Mouse (Mus musculus): ENCODE measurements at regions not wholly inside any gene's neighbourhood (a gene's known extent, or its start where the extent isn't known, plus 50 kb on each side); places are given as distances from the start of the nearest gene placed in this dataset.

DNA sequence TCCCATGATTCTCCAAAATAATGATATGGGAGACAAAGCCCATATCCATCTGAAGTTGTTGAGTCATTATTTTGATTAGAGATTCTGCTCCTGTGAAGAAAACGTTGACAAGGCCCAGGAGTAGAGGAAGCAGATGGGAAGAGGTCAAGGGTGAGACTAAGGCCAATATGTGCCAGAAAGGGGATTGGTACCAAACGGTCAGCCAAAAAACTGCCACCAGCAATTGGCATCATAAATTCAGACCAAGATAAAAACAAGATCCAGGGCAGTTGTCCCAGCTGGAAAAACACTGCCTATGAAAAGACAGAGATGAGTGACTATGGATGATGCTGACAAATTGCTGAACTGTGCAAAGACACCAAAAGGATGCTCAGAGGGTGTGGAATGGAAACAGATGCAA is 411.0 kb upstream of the Tusc1 start:
- H3K4me3 ChIP-seq (ENCODE audit: low read depth, low read length) = no peak overlapping the region
- no peak for TF ChIP-seq TAL1 (conservative IDR thresholded peaks at IDR 0.05; ENCODE audit: low read depth, low read length)
- no peak for TF ChIP-seq CTCF (IDR thresholded peaks at IDR 0.05; ENCODE audit: low read depth, low read length)
- no peak for TF ChIP-seq GATA2 (IDR thresholded peaks at IDR 0.05; ENCODE audit: borderline replicate concordance, low read depth, low read length)
- no peak for TF ChIP-seq GATA1 (IDR thresholded peaks at IDR 0.05; ENCODE audit: borderline replicate concordance, low read length)
- TF ChIP-seq POLR2AphosphoS5 (IDR thresholded peaks at IDR 0.05; ENCODE audit: insufficient replicate concordance, low read depth, low read length) = no peak
- no peaks in the 10 kb centered on the region for H3K9me3 ChIP-seq (replicated peaks)
- DNase-seq (ENCODE audit: low spot score) = no peak
- no peaks in the 10 kb centered on the region for H3K4me1 ChIP-seq (ENCODE audit: insufficient read depth, low read depth, low read length)
- no peaks in the 10 kb centered on the region for H3K36me3 ChIP-seq (replicated peaks)
- ATAC-seq (ENCODE audit: extremely low read depth, insufficient number of reproducible peaks, low FRiP score, poor library complexity, severe bottlenecking) = no peak
- H3K27me3 ChIP-seq (ENCODE audit: insufficient read depth, low read length) = no peaks in the 10 kb centered on the region

DNA sequence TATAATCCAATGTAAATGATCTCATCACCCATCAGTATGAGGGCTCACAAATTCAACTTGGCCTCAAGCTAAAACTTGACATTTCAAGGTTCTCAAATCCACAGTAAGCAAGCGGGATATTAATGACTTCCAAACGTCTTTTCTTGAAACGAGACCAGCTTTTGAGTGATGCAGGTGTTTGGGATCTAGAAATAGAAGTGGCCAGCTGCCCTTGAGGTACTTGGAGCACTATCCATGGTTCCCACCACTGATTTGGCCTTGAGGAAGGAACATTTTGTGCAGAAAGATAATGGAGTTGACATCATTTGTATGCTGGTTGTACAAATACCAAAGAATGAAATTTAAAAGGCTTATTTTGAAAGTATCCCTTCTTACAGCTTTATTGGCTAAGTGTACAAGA is 378.4 kb upstream of the Tusc1 start:
- DNase-seq (ENCODE audit: low spot score) (no peak), ATAC-seq (ENCODE audit: extremely low read depth, insufficient number of reproducible peaks, low FRiP score, poor library complexity, severe bottlenecking) (no peak)
- H3K4me3 ChIP-seq (ENCODE audit: low read depth, low read length) = no peak overlapping the region
- no peaks in the 10 kb centered on the region; the same call in 1 of the 2 replicates for H3K4me1 ChIP-seq (ENCODE audit: insufficient read depth, low read depth, low read length)
- no peaks in the 10 kb centered on the region for H3K27me3 ChIP-seq (ENCODE audit: insufficient read depth, low read length)
- H3K9me3 ChIP-seq (replicated peaks) = no peaks in the 10 kb centered on the region
- no peak for TF ChIP-seq TAL1 (conservative IDR thresholded peaks at IDR 0.05; ENCODE audit: low read depth, low read length)
- TF ChIP-seq POLR2AphosphoS5 (IDR thresholded peaks at IDR 0.05; ENCODE audit: insufficient replicate concordance, low read depth, low read length) = no peak
- no peak for TF ChIP-seq CTCF (IDR thresholded peaks at IDR 0.05; ENCODE audit: low read depth, low read length)
- TF ChIP-seq GATA2 (IDR thresholded peaks at IDR 0.05; ENCODE audit: borderline replicate concordance, low read depth, low read length) = no peak
- TF ChIP-seq GATA1 (IDR thresholded peaks at IDR 0.05; ENCODE audit: borderline replicate concordance, low read length) = no peak
- H3K36me3 ChIP-seq (replicated peaks) = no peaks in the 10 kb centered on the region

GRCm38 (mm10) chr4:93676403-93677039 is 341.2 kb upstream of the Tusc1 start:
- no peaks in the 10 kb centered on the region for H3K9me3 ChIP-seq (replicated peaks)
- H3K4me3 ChIP-seq (ENCODE audit: low read depth, low read length) = no peak overlapping the region
- no peaks in the 10 kb centered on the region for H3K27me3 ChIP-seq (ENCODE audit: insufficient read depth, low read length)
- no peak for TF ChIP-seq POLR2AphosphoS5 (IDR thresholded peaks at IDR 0.05; ENCODE audit: insufficient replicate concordance, low read depth, low read length)
- no peak for TF ChIP-seq CTCF (IDR thresholded peaks at IDR 0.05; ENCODE audit: low read depth, low read length)
- no peak for TF ChIP-seq TAL1 (conservative IDR thresholded peaks at IDR 0.05; ENCODE audit: low read depth, low read length)
- TF ChIP-seq GATA1 (IDR thresholded peaks at IDR 0.05; ENCODE audit: borderline replicate concordance, low read length) = no peak
- TF ChIP-seq GATA2 (IDR thresholded peaks at IDR 0.05; ENCODE audit: borderline replicate concordance, low read depth, low read length) = no peak
- ATAC-seq (ENCODE audit: extremely low read depth, insufficient number of reproducible peaks, low FRiP score, poor library complexity, severe bottlenecking) = no peak
- no peaks in the 10 kb centered on the region for H3K4me1 ChIP-seq (ENCODE audit: insufficient read depth, low read depth, low read length)
- H3K36me3 ChIP-seq (replicated peaks) = no peaks in the 10 kb centered on the region
- no peak for DNase-seq (ENCODE audit: low spot score)

DNA sequence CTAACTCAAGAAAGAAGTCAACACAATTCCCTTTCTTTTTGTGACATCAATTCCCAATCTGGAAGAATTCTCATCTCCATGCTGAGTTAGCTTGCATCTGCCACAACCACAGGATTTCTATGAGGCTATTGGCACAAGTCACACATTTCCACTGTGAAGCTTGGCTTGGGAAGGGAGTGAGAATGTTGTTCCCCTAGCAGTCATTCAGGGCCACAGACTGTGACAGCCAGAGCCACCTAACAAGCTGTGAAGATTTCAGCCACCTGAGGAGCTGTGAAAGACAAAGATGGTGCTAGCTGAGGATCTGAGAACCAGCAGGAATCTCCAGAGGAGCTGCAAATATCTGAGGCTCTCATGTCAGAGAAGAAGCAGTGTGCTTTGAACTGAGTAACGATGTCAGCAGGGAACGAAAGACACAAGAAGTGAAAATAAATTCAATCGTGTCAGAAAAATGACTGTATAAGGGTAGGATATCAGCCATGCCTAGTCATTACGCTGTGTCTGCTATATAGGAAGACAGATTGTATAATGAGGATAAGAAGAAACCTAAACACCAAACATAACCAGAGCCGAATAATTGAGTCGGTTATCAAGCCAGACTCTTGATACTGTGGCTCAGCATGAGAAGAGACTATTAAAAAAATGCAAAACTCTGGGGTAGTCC is 340.6 kb upstream of the Tusc1 start:
- DNase-seq (ENCODE audit: low spot score) = no peak
- TF ChIP-seq CTCF (IDR thresholded peaks at IDR 0.05; ENCODE audit: low read depth, low read length) = no peak
- TF ChIP-seq GATA1 (IDR thresholded peaks at IDR 0.05; ENCODE audit: borderline replicate concordance, low read length) = no peak
- no peak for TF ChIP-seq POLR2AphosphoS5 (IDR thresholded peaks at IDR 0.05; ENCODE audit: insufficient replicate concordance, low read depth, low read length)
- no peak for TF ChIP-seq TAL1 (conservative IDR thresholded peaks at IDR 0.05; ENCODE audit: low read depth, low read length)
- TF ChIP-seq GATA2 (IDR thresholded peaks at IDR 0.05; ENCODE audit: borderline replicate concordance, low read depth, low read length) = no peak
- ATAC-seq (ENCODE audit: extremely low read depth, insufficient number of reproducible peaks, low FRiP score, poor library complexity, severe bottlenecking) = no peak

DNA sequence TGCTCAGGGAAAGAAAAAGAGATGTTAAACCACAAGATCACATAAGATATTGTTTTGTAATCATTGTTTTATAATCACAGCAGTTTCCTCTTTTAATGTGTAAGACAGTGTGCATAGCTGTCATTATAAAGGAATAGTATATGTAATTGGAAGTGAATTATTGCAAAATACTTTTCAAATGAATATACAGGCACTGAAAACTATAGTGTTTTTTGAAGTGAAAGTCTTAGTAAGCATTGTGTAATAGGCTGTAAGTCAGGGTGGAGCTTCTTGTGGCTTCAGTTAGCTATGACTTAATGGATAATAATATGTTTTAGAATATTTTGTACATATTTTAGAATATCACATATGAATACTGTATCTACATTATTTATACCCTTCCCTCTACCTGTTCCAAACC is 333.7 kb upstream of the Tusc1 start:
- ATAC-seq (ENCODE audit: extremely low read depth, insufficient number of reproducible peaks, low FRiP score, poor library complexity, severe bottlenecking) (no peak), DNase-seq (ENCODE audit: low spot score) (no peak)

More for the DNA sequence above, 340.6 kb upstream of the Tusc1 start:
- no peaks in the 10 kb centered on the region for H3K27me3 ChIP-seq (ENCODE audit: insufficient read depth, low read length)
- no peaks in the 10 kb centered on the region for H3K9me3 ChIP-seq (replicated peaks)
- no peak overlapping the region for H3K4me3 ChIP-seq (ENCODE audit: low read depth, low read length)
- H3K36me3 ChIP-seq (replicated peaks) = no peaks in the 10 kb centered on the region
- H3K4me1 ChIP-seq (ENCODE audit: insufficient read depth, low read depth, low read length) = no peaks in the 10 kb centered on the region

GRCm38 (mm10) chr4:93664293-93664692 is 329.0 kb upstream of the Tusc1 start:
- Histone ChIP-seq H3K36me3 (replicated peaks) (no peaks in the 10 kb centered on the region), H3K9me3 (replicated peaks) (no peaks in the 10 kb centered on the region), H3K4me3 (ENCODE audit: low read depth, low read length) (no peak overlapping the region), H3K27me3 (ENCODE audit: insufficient read depth, low read length) (no peaks in the 10 kb centered on the region), H3K4me1 (ENCODE audit: insufficient read depth, low read depth, low read length) (no peaks in the 10 kb centered on the region)
- TF ChIP-seq CTCF (IDR thresholded peaks at IDR 0.05; ENCODE audit: low read depth, low read length) (no peak), TAL1 (conservative IDR thresholded peaks at IDR 0.05; ENCODE audit: low read depth, low read length) (no peak), GATA2 (IDR thresholded peaks at IDR 0.05; ENCODE audit: borderline replicate concordance, low read depth, low read length) (no peak), GATA1 (IDR thresholded peaks at IDR 0.05; ENCODE audit: borderline replicate concordance, low read length) (no peak), POLR2AphosphoS5 (IDR thresholded peaks at IDR 0.05; ENCODE audit: insufficient replicate concordance, low read depth, low read length) (no peak)
- DNase-seq (ENCODE audit: low spot score) (no peak), ATAC-seq (ENCODE audit: extremely low read depth, insufficient number of reproducible peaks, low FRiP score, poor library complexity, severe bottlenecking) (no peak)

More for the DNA sequence above, 333.7 kb upstream of the Tusc1 start:
- no peaks in the 10 kb centered on the region for H3K4me1 ChIP-seq (ENCODE audit: insufficient read depth, low read depth, low read length)
- no peak overlapping the region for H3K4me3 ChIP-seq (ENCODE audit: low read depth, low read length)
- no peaks in the 10 kb centered on the region for H3K36me3 ChIP-seq (replicated peaks)
- no peak for TF ChIP-seq GATA2 (IDR thresholded peaks at IDR 0.05; ENCODE audit: borderline replicate concordance, low read depth, low read length)
- TF ChIP-seq POLR2AphosphoS5 (IDR thresholded peaks at IDR 0.05; ENCODE audit: insufficient replicate concordance, low read depth, low read length) = no peak
- no peak for TF ChIP-seq CTCF (IDR thresholded peaks at IDR 0.05; ENCODE audit: low read depth, low read length)
- no peak for TF ChIP-seq TAL1 (conservative IDR thresholded peaks at IDR 0.05; ENCODE audit: low read depth, low read length)
- TF ChIP-seq GATA1 (IDR thresholded peaks at IDR 0.05; ENCODE audit: borderline replicate concordance, low read length) = no peak
- no peaks in the 10 kb centered on the region for H3K9me3 ChIP-seq (replicated peaks)
- H3K27me3 ChIP-seq (ENCODE audit: insufficient read depth, low read length) = no peaks in the 10 kb centered on the region
